Mouse (Mus musculus) hindbrain, embryonic 13.5 days (tissue): Measurements from ENCODE around the gene Tgtp1. TPM values are rescaled to one million over a fixed set of nuclear protein-coding genes. Genes with fewer than 3 reads are reported as not detected.
"Not testable (repeated sequence)": the region's sequence is repeated elsewhere in the genome, so short reads cannot be mapped to it uniquely, and the experiment has no call there.

Experiments used
- ATAC-seq: fragments of 200-750 bp; cut with Nextera tagmentation; 2 replicates; pipeline ENCODE4 v1.8.0; 2017; ENCODE audit warnings: moderate TSS enrichment; ENCODE audit not compliant: low FRiP score
- H3K27ac ChIP-seq: fragments of 300-500 bp; sonication (generic); 2 replicates; pipeline ENCODE4 v1.5.1; 2015; ENCODE audit warnings: inconsistent platforms, mild to moderate bottlenecking, moderate library complexity
- H3K27me3 ChIP-seq: fragments of 300-500 bp; sonication (generic); 2 replicates; pipeline ENCODE4 v1.6.1; 2015; ENCODE audit warnings: mild to moderate bottlenecking, inconsistent platforms
- H3K36me3 ChIP-seq: fragments of 300-500 bp; sonication (generic); 2 replicates; pipeline ENCODE4 v1.6.1; 2015; ENCODE audit warnings: mild to moderate bottlenecking, inconsistent platforms
- H3K4me1 ChIP-seq: fragments of 300-500 bp; sonication (generic); replicated peaks from 2 replicates; pipeline ENCODE4 v1.6.1; 2015; ENCODE audit warnings: inconsistent platforms
- H3K4me2 ChIP-seq: fragments of 300-500 bp; sonication (generic); 2 replicates; pipeline ENCODE4 v1.6.1; 2015; ENCODE audit warnings: inconsistent platforms, mild to moderate bottlenecking, moderate library complexity
- H3K4me3 ChIP-seq: fragments of 300-500 bp; sonication (generic); 2 replicates; pipeline ENCODE4 v1.5.1; 2015; ENCODE audit warnings: mild to moderate bottlenecking, inconsistent platforms
- H3K9ac ChIP-seq: fragments of 300-500 bp; sonication (generic); 2 replicates; pipeline ENCODE4 v1.6.1; 2015; ENCODE audit warnings: mild to moderate bottlenecking, inconsistent platforms
- H3K9me3 ChIP-seq: fragments of 300-500 bp; sonication (generic); 2 replicates; pipeline ENCODE4 v1.6.1; 2016; ENCODE audit warnings: inconsistent platforms
- WGBS: fragments of 180-500 bp; shearing (Covaris S2); methylation state at CpG from one replicate; pipeline ENCODE4 v1.1.7; 2015; 5-methylcytosine and 5-hydroxymethylcytosine counted together
- polyA plus RNA-seq: library from polyadenylated mRNA; unstranded; fragments of >200 nt; fragmentation: Nextera tagmentation; extraction: Ambion mirVana; gene quantifications from 2 replicates; pipeline ENCODE4 v1.2.1, GENCODE M21; 2015

The Tgtp1 gene
- 0.08 TPM in 1 of 2 replicates, not detected in the other for polyA plus RNA-seq

DNA sequence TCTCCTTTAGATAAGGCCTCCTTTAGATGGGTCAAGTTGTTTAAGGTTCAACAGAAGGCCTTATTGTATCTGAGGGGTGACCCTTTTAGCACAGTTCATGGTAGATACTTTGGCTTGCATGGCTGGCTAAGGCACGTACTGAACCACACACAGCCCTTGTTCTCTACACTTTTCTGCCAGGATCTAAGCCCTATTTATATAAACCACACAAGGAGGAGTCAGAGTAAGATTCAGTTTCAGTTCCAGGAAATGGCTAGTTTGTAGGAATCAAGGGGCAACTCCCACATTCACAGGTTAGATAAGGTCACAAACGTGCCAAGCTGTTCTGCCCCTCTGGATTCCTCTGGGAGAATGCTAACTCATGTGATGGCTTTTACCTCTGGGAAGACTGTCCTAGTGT, at the start of gene Tgtp1:
Tgtp1 (minus strand) TSS at position 155 of the 400 bp plus-strand sequence.
- 78% methylated on average over 2 of the region's 2 CpGs for WGBS
- not testable (repeated sequence) for H3K27me3 ChIP-seq, H3K4me2 ChIP-seq, ATAC-seq, H3K4me1 ChIP-seq, H3K27ac ChIP-seq, H3K4me3 ChIP-seq, H3K9ac ChIP-seq, H3K36me3 ChIP-seq, H3K9me3 ChIP-seq

GRCm38 (mm10) chr11:49012074-49012473, 18.1 kb upstream of the Tgtp1 start:
- not testable (repeated sequence) for H3K9me3 ChIP-seq, ATAC-seq, H3K36me3 ChIP-seq, H3K4me2 ChIP-seq, H3K9ac ChIP-seq, H3K27ac ChIP-seq, H3K27me3 ChIP-seq, H3K4me1 ChIP-seq, H3K4me3 ChIP-seq

DNA sequence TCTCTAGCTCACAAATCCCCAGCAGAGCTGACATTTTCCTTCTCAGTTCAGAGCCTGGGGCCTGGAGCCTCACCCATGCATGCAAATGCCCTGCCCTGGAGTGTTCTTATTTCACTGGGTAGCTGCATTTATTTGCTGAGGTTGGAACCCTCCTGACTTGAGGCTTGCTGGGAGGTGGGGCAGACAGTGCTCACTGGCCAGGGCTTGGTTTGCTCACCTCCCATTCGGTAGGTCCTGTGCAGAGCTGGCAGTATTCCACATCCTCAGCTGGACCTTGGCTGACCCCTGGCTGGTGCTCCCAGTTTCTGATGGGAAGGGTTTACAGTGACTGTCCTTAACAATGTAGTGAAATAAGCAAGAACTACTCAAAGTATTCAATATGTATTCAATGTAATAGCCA, 12.8 kb upstream of the Tgtp1 start:
- not testable (repeated sequence) for H3K27ac ChIP-seq, H3K9ac ChIP-seq, H3K4me2 ChIP-seq, H3K4me3 ChIP-seq, H3K27me3 ChIP-seq, ATAC-seq, H3K4me1 ChIP-seq, H3K9me3 ChIP-seq, H3K36me3 ChIP-seq
- WGBS: 58% methylated on average over 1 of the region's 1 CpGs

DNA sequence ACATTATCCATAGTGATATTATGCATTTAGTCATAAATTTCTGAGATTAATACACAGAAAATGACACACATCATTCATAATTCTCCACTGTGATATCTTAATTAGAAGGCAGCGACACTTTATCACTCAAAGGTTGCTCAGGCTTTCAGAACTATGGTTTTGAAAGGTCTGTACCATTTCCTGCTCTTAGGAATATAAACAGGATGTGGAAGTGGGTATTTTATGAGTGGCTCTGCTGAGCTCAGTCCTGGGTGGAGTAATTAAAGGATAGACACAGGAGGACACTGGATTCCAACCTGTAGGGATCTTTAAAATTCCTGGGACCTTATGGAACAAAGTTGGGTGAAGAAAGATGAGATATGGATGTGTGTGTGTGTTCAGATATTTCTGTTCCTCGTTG, 12.3 kb upstream of the Tgtp1 start:
- WGBS: 77% methylated on average over 2 of the region's 2 CpGs
- not testable (repeated sequence) for H3K27ac ChIP-seq, H3K27me3 ChIP-seq, H3K4me1 ChIP-seq, ATAC-seq, H3K9me3 ChIP-seq, H3K4me2 ChIP-seq, H3K4me3 ChIP-seq, H3K9ac ChIP-seq, H3K36me3 ChIP-seq

- ATAC-seq: not testable (repeated sequence)
- 86% methylated on average over 1 of the region's 1 CpGs for WGBS
Measured at GRCm38 (mm10) chr11:49000411-49000810, 6.4 kb upstream of the Tgtp1 start.

DNA sequence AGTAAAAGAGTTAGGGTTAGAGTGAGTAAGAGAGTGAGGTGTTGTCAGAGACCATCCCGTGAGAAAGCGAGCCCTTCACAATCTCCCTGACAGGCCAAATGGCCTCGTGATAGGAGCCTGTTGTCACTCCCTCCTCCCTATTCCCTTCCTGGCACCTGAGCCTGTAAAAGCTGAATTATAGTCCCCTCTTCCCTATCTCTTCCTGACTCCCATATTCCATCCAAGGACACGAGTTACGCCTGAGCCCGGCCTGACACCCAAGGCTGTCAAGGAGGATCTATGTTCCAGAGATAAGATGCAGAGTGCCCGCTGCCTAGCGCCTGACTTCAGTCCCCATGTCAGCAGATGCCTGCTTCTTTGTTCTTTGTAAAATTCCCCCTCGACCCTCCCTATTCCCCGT, 676 bp downstream of the Tgtp1 start:
- not testable (repeated sequence) for H3K27me3 ChIP-seq, H3K4me3 ChIP-seq, H3K9ac ChIP-seq, H3K4me1 ChIP-seq, H3K9me3 ChIP-seq, H3K27ac ChIP-seq, H3K36me3 ChIP-seq, ATAC-seq, H3K4me2 ChIP-seq
- 55% methylated on average over 10 of the region's 10 CpGs for WGBS

More at GRCm38 (mm10) chr11:49000411-49000810, 6.4 kb upstream of the Tgtp1 start:
- H3K4me3 ChIP-seq, H3K36me3 ChIP-seq, H3K27me3 ChIP-seq, H3K27ac ChIP-seq, H3K9me3 ChIP-seq, H3K4me2 ChIP-seq, H3K4me1 ChIP-seq, H3K9ac ChIP-seq: not testable (repeated sequence)

DNA sequence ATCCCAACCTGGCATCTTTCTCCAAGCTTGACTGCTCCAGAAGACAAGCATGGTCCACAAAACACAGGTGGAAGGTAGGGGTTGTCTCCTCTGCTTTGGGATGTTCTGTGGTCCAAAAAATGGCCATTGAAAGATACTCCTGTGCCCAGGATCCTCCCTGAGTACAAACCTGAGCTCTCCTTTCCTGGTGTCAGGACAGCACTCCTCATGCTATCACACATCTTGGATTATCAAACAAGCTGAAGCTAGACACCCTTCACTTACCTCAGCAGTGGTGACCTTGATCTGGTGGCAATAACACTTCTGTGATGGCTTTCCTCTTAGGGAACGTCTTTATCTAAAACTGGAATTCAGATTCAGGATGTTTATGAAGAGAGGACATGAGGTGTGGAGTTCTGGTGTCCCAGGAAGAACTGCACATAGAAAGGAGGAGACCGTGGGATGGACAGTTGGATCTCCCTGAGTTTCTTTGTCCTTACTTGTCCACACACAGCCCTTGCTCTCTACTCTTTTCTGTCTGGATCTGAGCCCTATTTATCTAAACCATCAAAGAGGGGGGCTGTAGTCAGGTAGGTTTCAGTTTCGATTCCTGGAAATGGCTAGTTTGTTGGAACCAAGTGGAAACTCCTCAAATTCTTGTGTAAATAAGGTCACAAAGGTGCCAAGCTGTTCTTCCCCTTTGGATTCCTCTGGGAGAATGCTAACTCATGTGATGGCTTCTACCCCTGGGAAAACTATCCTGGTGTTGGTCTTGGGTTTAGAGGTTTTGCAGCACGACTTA, 2.0 kb downstream of the Tgtp1 start, which contains the start of gene Gm12185:
Gm12185 (minus strand) TSS at position 487 of the 781 bp plus-strand sequence.
- 69% methylated on average over 4 of the region's 4 CpGs for WGBS
- not testable (repeated sequence) for H3K27me3 ChIP-seq, H3K27ac ChIP-seq, H3K4me3 ChIP-seq, H3K9ac ChIP-seq, H3K4me1 ChIP-seq, H3K36me3 ChIP-seq, H3K4me2 ChIP-seq, ATAC-seq, H3K9me3 ChIP-seq

DNA sequence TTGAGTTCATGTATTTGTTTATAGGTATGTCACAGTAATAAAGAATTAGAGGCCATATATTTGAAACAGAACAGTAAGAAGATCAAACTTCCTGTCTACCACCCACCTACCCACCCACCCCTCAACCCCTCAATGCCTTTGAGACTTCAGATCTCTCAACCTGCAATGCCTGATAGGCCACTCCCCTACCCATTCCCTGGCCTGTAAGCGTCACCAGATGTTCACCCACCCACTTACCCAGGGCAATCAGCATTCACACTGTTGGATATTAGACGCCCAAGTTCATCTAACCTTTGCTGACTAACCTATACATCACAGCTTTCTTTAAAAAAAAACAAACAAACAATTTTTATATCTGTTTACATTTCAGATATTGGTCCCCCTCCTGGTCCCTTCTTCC, 4.0 kb downstream of the Tgtp1 start:
- H3K9me3 ChIP-seq, H3K27ac ChIP-seq, H3K4me1 ChIP-seq, H3K4me2 ChIP-seq, H3K27me3 ChIP-seq, H3K36me3 ChIP-seq, ATAC-seq, H3K9ac ChIP-seq, H3K4me3 ChIP-seq: not testable (repeated sequence)
- WGBS: 83% methylated on average over 2 of the region's 2 CpGs

DNA sequence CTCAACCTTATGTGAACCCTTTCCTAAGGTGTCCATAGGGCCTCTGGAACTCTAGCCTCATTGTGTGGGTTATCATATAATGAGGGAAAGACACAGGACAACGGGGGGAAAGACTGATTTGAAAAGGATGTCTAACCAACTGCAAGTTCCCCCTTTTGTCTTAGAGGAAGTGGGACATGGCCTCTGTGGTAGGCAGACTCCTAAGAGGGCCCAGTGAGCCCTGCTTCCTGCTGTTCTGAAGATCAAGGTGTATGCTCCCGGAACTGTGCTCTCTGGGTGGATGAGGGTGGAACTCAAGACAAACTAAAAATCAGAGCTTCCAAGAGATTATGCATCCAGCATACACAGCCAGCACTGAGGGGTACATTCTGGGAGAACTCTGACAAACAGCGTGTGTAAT, 5.8 kb downstream of the Tgtp1 start:
- H3K4me1 ChIP-seq, H3K9ac ChIP-seq, H3K36me3 ChIP-seq, H3K27ac ChIP-seq, ATAC-seq, H3K4me2 ChIP-seq, H3K4me3 ChIP-seq, H3K9me3 ChIP-seq, H3K27me3 ChIP-seq: not testable (repeated sequence)
- 82% methylated on average over 2 of the region's 3 CpGs for WGBS

GRCm38 (mm10) chr11:48982848-48983247, 11.1 kb downstream of the Tgtp1 start:
- not testable (repeated sequence) for H3K9me3 ChIP-seq, H3K36me3 ChIP-seq, H3K4me2 ChIP-seq, ATAC-seq, H3K27ac ChIP-seq, H3K9ac ChIP-seq, H3K27me3 ChIP-seq, H3K4me1 ChIP-seq, H3K4me3 ChIP-seq
- no CpG with 5 or more reads among the region's 3 CpGs for WGBS

- not testable (repeated sequence) for H3K4me3 ChIP-seq, H3K27me3 ChIP-seq, H3K36me3 ChIP-seq, H3K9me3 ChIP-seq, H3K4me1 ChIP-seq, H3K27ac ChIP-seq, H3K9ac ChIP-seq, ATAC-seq, H3K4me2 ChIP-seq
- no CpG with 5 or more reads among the region's 5 CpGs for WGBS
Measured at GRCm38 (mm10) chr11:48980052-48980451, 13.9 kb downstream of the Tgtp1 start.

DNA sequence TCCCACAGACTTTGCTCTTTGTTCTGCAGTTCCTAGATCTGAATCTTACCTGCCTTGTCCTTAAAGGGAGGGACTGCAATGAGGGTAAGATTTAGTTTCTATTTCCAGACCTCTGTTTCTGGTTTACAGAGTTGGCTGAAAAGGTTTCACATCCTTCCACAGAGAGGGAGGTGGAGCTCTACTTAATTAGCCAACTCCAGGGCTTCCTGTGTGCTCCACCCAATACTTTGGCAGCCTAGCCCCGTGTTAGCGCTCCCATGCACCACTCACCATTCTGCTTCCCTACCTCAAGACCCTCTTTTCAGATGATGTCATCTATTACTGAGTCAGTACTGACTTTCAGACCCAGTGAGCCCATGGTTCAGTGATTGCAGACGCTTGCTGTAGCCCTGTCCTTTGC, 14.7 kb downstream of the Tgtp1 start, which contains the start of gene 9930111J21Rik1:
9930111J21Rik1 (minus strand) TSS at position 148 of the 400 bp plus-strand sequence.
- H3K4me1 ChIP-seq, H3K9ac ChIP-seq, H3K4me2 ChIP-seq, H3K4me3 ChIP-seq, H3K27ac ChIP-seq, H3K36me3 ChIP-seq, ATAC-seq, H3K9me3 ChIP-seq, H3K27me3 ChIP-seq: not testable (repeated sequence)
- no CpG with 5 or more reads among the region's 3 CpGs for WGBS

GRCm38 (mm10) chr11:48978240-48978939, 15.6 kb downstream of the Tgtp1 start, which contains the start of gene Olfr56:
Gene Olfr56 (plus strand): TSS chr11:48978889.
- H3K27ac ChIP-seq, H3K4me2 ChIP-seq, H3K36me3 ChIP-seq, H3K27me3 ChIP-seq, H3K4me1 ChIP-seq, ATAC-seq, H3K9me3 ChIP-seq, H3K9ac ChIP-seq, H3K4me3 ChIP-seq: not testable (repeated sequence)
- no CpG with 5 or more reads among the region's 1 CpGs for WGBS
